Mouse (Mus musculus) forebrain, embryonic 10.5 days (tissue): Measurements from ENCODE around the gene Ccdc78. TPM values are rescaled to one million over a fixed set of nuclear protein-coding genes. Genes with fewer than 3 reads are reported as not detected.
"Not testable (repeated sequence)": the region's sequence is repeated elsewhere in the genome, so short reads cannot be mapped to it uniquely, and the experiment has no call there.

Experiments used
- DNase-seq: peaks from one replicate; pipeline ENCODE4 v3.0.0-alpha.2; 2017; ENCODE audit warnings: low spot score; ENCODE audit errors: extremely low spot score
- H3K27ac ChIP-seq: fragments of 300-500 bp; sonication (generic); 2 replicates; pipeline ENCODE4 v1.5.1; 2016; ENCODE audit warnings: mild to moderate bottlenecking
- H3K27me3 ChIP-seq: fragments of 300-500 bp; sonication (generic); 2 replicates; pipeline ENCODE4 v1.6.1; 2016; ENCODE audit warnings: mild to moderate bottlenecking; ENCODE audit not compliant: poor library complexity, severe bottlenecking
- H3K36me3 ChIP-seq: fragments of 300-500 bp; sonication (generic); replicated peaks from 2 replicates; pipeline ENCODE4 v1.6.1; 2016; ENCODE audit warnings: mild to moderate bottlenecking, moderate library complexity
- H3K4me1 ChIP-seq: fragments of 300-500 bp; sonication (generic); 2 replicates; pipeline ENCODE4 v1.6.1; 2016
- H3K4me3 ChIP-seq: fragments of 300-500 bp; sonication (generic); 2 replicates; pipeline ENCODE4 v1.5.1; 2016; ENCODE audit warnings: mild to moderate bottlenecking, moderate library complexity
- H3K9me3 ChIP-seq: fragments of 300-500 bp; sonication (generic); 2 replicates; pipeline ENCODE4 v1.6.1; 2016; ENCODE audit warnings: mild to moderate bottlenecking, moderate library complexity
- WGBS: fragments of 180-500 bp; shearing (Covaris S2); methylation state at CpG from one replicate; pipeline ENCODE4 v1.1.7; 2016; 5-methylcytosine and 5-hydroxymethylcytosine counted together
- polyA plus RNA-seq: library from polyadenylated mRNA; unstranded; fragments of >200 nt; fragmentation: Nextera tagmentation; extraction: Ambion mirVana; gene quantifications from 2 replicates; pipeline ENCODE4 v1.2.1, GENCODE M21; 2016

Ccdc78 gene
- polyA plus RNA-seq = 1.4 and 1.5 TPM in 2 replicates

- 84% methylated on average over 3 of the region's 3 CpGs for whole genome bisulfite sequencing
- Histone ChIP-seq H3K9me3 (no peaks in the 10 kb centered on the region), H3K4me3 (peak within 1 kb of the TSS; percentile 60), H3K27ac (peak within 1 kb of the TSS; percentile 92), H3K27me3 (no peaks in the 10 kb centered on the region), H3K36me3 (peaks cover 72% of the 10 kb centered on the region), H3K4me1 (peaks cover 48% of the 10 kb centered on the region)
- DNase-seq = no peak
These were observed at the start of gene Ccdc78 for GRCm38 (mm10) chr17:25786280-25786679. Ccdc78 (plus strand) TSS chr17:25786580.

- Histone ChIP-seq H3K4me3 (no peak overlapping the region), H3K27me3 (peaks cover 5% of the 10 kb centered on the region; the same call in 1 of the 2 replicates), H3K36me3 (no peaks in the 10 kb centered on the region), H3K27ac (no peak overlapping the region), H3K9me3 (no peaks in the 10 kb centered on the region), H3K4me1 (no peaks in the 10 kb centered on the region)
- WGBS = 82% methylated on average over 7 of the region's 7 CpGs
- no peak for DNase-seq
These were observed 47.5 kb upstream of the Ccdc78 start for GRCm38 (mm10) chr17:25738861-25739260.

GRCm38 (mm10) chr17:25741471-25741870 lies 44.9 kb upstream of the Ccdc78 start:
- H3K27me3 ChIP-seq, H3K4me1 ChIP-seq, H3K36me3 ChIP-seq, H3K27ac ChIP-seq, DNase-seq, H3K4me3 ChIP-seq, H3K9me3 ChIP-seq: not testable (repeated sequence)
- 77% methylated on average over 12 of the region's 12 CpGs for WGBS

- 95% methylated on average over 9 of the region's 9 CpGs for WGBS
- DNase-seq = no peak
- Histone ChIP-seq H3K4me3 (no peak overlapping the region), H3K9me3 (no peaks in the 10 kb centered on the region), H3K27ac (no peak overlapping the region), H3K4me1 (peaks cover 5% of the 10 kb centered on the region; the same call in 1 of the 2 replicates), H3K36me3 (no peaks in the 10 kb centered on the region), H3K27me3 (peaks cover 5% of the 10 kb centered on the region; the same call in 1 of the 2 replicates)
These were observed 42.5 kb upstream of the Ccdc78 start for GRCm38 (mm10) chr17:25743831-25744230.

GRCm38 (mm10) chr17:25744311-25744710 lies 42.1 kb upstream of the Ccdc78 start:
- DNase-seq = no peak
- H3K36me3 ChIP-seq = no peaks in the 10 kb centered on the region
- peaks cover 5% of the 10 kb centered on the region; the same call in 1 of the 2 replicates for H3K27me3 ChIP-seq
- WGBS = 83% methylated on average over 10 of the region's 10 CpGs
- no peak overlapping the region for H3K27ac ChIP-seq
- no peaks in the 10 kb centered on the region for H3K9me3 ChIP-seq
- H3K4me3 ChIP-seq = no peak overlapping the region
- H3K4me1 ChIP-seq = peaks cover 5% of the 10 kb centered on the region; the same call in 1 of the 2 replicates

GRCm38 (mm10) chr17:25748238-25748637 lies 38.1 kb upstream of the Ccdc78 start:
- no peak overlapping the region for H3K4me3 ChIP-seq
- no peaks in the 10 kb centered on the region for H3K36me3 ChIP-seq
- peaks cover under 1% of the 10 kb centered on the region; the same call in 1 of the 2 replicates for H3K27me3 ChIP-seq
- peaks cover 5% of the 10 kb centered on the region; the same call in 1 of the 2 replicates for H3K4me1 ChIP-seq
- WGBS = 93% methylated on average over 4 of the region's 4 CpGs
- no peak overlapping the region for H3K27ac ChIP-seq
- no peaks in the 10 kb centered on the region for H3K9me3 ChIP-seq
- DNase-seq = no peak

GRCm38 (mm10) chr17:25749314-25749713 lies 37.1 kb upstream of the Ccdc78 start:
- Histone ChIP-seq H3K27ac (no peak overlapping the region), H3K4me1 (peaks cover 9% of the 10 kb centered on the region; the same call in 1 of the 2 replicates), H3K9me3 (no peaks in the 10 kb centered on the region), H3K4me3 (no peak overlapping the region), H3K27me3 (0 out of 2 replicates have a peak, but pooled peaks cover 2% of the 10 kb centered on the region), H3K36me3 (no peaks in the 10 kb centered on the region)
- whole genome bisulfite sequencing = 86% methylated on average over 6 of the region's 6 CpGs
- DNase-seq = no peak

- H3K4me1 ChIP-seq = peaks cover 17% of the 10 kb centered on the region; the same call in 1 of the 2 replicates
- no peak for DNase-seq
- H3K27me3 ChIP-seq = 0 out of 2 replicates have a peak, but pooled peaks cover 4% of the 10 kb centered on the region
- no peak overlapping the region for H3K27ac ChIP-seq
- WGBS = 85% methylated on average over 5 of the region's 5 CpGs
- no peak overlapping the region for H3K4me3 ChIP-seq
- H3K9me3 ChIP-seq = no peaks in the 10 kb centered on the region
- H3K36me3 ChIP-seq = no peaks in the 10 kb centered on the region
These were observed 34.9 kb upstream of the Ccdc78 start for GRCm38 (mm10) chr17:25751446-25751845.

- Histone ChIP-seq H3K4me3 (no peak within 1 kb of the TSS), H3K36me3 (no peaks in the 10 kb centered on the region), H3K27me3 (0 out of 2 replicates have a peak, but pooled peaks cover 5% of the 10 kb centered on the region), H3K9me3 (no peaks in the 10 kb centered on the region), H3K4me1 (peaks cover 20% of the 10 kb centered on the region; the same call in 1 of the 2 replicates), H3K27ac (0 out of 2 replicates have a peak within 1 kb of the TSS, but pooled peaks have one; percentile 35)
- 85% methylated on average over 9 of the region's 9 CpGs for WGBS
- DNase-seq = no peak
These were observed 32.1 kb upstream of the Ccdc78 start, which contains the start of gene Msln for GRCm38 (mm10) chr17:25754241-25754640. Msln (minus strand) TSS chr17:25754378.

- Histone ChIP-seq H3K4me3 (no peak overlapping the region), H3K36me3 (no peaks in the 10 kb centered on the region), H3K9me3 (no peaks in the 10 kb centered on the region), H3K27ac (0 out of 2 replicates have a peak overlapping the region, but pooled peaks have one; percentile 35), H3K27me3 (0 out of 2 replicates have a peak, but pooled peaks cover 7% of the 10 kb centered on the region), H3K4me1 (peaks cover 20% of the 10 kb centered on the region; the same call in 1 of the 2 replicates)
- DNase-seq = no peak
- WGBS = 84% methylated on average over 4 of the region's 4 CpGs
These were observed 31.3 kb upstream of the Ccdc78 start for GRCm38 (mm10) chr17:25755086-25755485.

- Histone ChIP-seq H3K27ac (0 out of 2 replicates have a peak overlapping the region, but pooled peaks have one; percentile 8), H3K4me1 (peaks cover 20% of the 10 kb centered on the region; the same call in 1 of the 2 replicates), H3K4me3 (no peak overlapping the region), H3K27me3 (0 out of 2 replicates have a peak, but pooled peaks cover 7% of the 10 kb centered on the region), H3K9me3 (no peaks in the 10 kb centered on the region), H3K36me3 (no peaks in the 10 kb centered on the region)
- DNase-seq = no peak
- WGBS = 66% methylated on average over 4 of the region's 4 CpGs
These were observed 30.6 kb upstream of the Ccdc78 start for GRCm38 (mm10) chr17:25755627-25756377.

- Histone ChIP-seq H3K27ac (no peak overlapping the region), H3K36me3 (no peaks in the 10 kb centered on the region), H3K27me3 (0 out of 2 replicates have a peak, but pooled peaks cover 7% of the 10 kb centered on the region), H3K4me3 (no peak overlapping the region), H3K9me3 (no peaks in the 10 kb centered on the region), H3K4me1 (peaks cover 20% of the 10 kb centered on the region; the same call in 1 of the 2 replicates)
- WGBS = 88% methylated on average over 9 of the region's 9 CpGs
- no peak for DNase-seq
These were observed 29.8 kb upstream of the Ccdc78 start for GRCm38 (mm10) chr17:25756378-25757242.
